Mouse (Mus musculus) stomach, embryonic 14.5 days (tissue): ENCODE data around the gene Sdr9c7. TPM values are rescaled to one million over a fixed set of nuclear protein-coding genes. Genes with fewer than 3 reads are reported as not detected.
"Not testable (repeated sequence)": the region's sequence is repeated elsewhere in the genome, so short reads cannot be mapped to it uniquely, and the experiment has no call there.

Experiments used
- ATAC-seq: fragments of 200-750 bp; cut with Nextera tagmentation; 2 replicates; pipeline ENCODE4 v1.8.0; 2017; ENCODE audit warnings: low read depth, moderate TSS enrichment; ENCODE audit not compliant: insufficient number of reproducible peaks, insufficient read depth, low FRiP score
- H3K27ac ChIP-seq: fragments of 300-500 bp; sonication (generic); 2 replicates; pipeline ENCODE4 v1.5.1; 2014; ENCODE audit warnings: mild to moderate bottlenecking, low read length, moderate library complexity, mixed read lengths
- H3K27me3 ChIP-seq: fragments of 300-500 bp; sonication (generic); 2 replicates; pipeline ENCODE4 v1.6.1; 2014; ENCODE audit warnings: low read length, control low read depth, mixed read lengths; ENCODE audit not compliant: control insufficient read depth, insufficient read depth
- H3K36me3 ChIP-seq: fragments of 300-500 bp; sonication (generic); 2 replicates; pipeline ENCODE4 v1.6.1; 2014; ENCODE audit warnings: mild to moderate bottlenecking, control low read depth, low read length, moderate library complexity, mixed read lengths; ENCODE audit not compliant: control insufficient read depth, insufficient read depth
- H3K4me1 ChIP-seq: fragments of 300-500 bp; sonication (generic); 2 replicates; pipeline ENCODE4 v1.6.1; 2014; ENCODE audit warnings: low read length, control low read depth, mixed read lengths; ENCODE audit not compliant: control insufficient read depth, insufficient read depth
- H3K4me2 ChIP-seq: fragments of 300-500 bp; sonication (generic); replicated peaks from 2 replicates; pipeline ENCODE4 v1.6.1; 2014; ENCODE audit warnings: low read depth, low read length, control low read depth
- H3K4me3 ChIP-seq: fragments of 300-500 bp; sonication (generic); 2 replicates; pipeline ENCODE4 v1.5.1; 2014; ENCODE audit warnings: low read depth, low read length, control low read depth
- H3K9ac ChIP-seq: fragments of 300-500 bp; sonication (generic); replicated peaks from 2 replicates; pipeline ENCODE4 v1.6.1; 2014; ENCODE audit warnings: low read depth, mild to moderate bottlenecking, control low read depth, low read length, moderate library complexity, mixed read lengths
- H3K9me3 ChIP-seq: fragments of 300-500 bp; sonication (generic); 2 replicates; pipeline ENCODE4 v1.6.1; 2016; ENCODE audit warnings: low read depth, low read length, control low read depth; ENCODE audit not compliant: control insufficient read depth
- WGBS: fragments of 180-500 bp; shearing (Covaris S2); extraction: QIAGEN DNeasy Blood & Tissue Kit; methylation state at CpG from one replicate; pipeline ENCODE4 v1.1.7; 2014; 5-methylcytosine and 5-hydroxymethylcytosine counted together
- polyA plus RNA-seq: library from polyadenylated mRNA; unstranded; fragments of >200 nt; fragmentation: Nextera tagmentation; extraction: Ambion mirVana; gene quantifications from 2 replicates; pipeline ENCODE4 v1.2.1, GENCODE M21; 2014

Gene Sdr9c7
- polyA plus RNA-seq, 1 experiment from 2014 or later: not detected

DNA sequence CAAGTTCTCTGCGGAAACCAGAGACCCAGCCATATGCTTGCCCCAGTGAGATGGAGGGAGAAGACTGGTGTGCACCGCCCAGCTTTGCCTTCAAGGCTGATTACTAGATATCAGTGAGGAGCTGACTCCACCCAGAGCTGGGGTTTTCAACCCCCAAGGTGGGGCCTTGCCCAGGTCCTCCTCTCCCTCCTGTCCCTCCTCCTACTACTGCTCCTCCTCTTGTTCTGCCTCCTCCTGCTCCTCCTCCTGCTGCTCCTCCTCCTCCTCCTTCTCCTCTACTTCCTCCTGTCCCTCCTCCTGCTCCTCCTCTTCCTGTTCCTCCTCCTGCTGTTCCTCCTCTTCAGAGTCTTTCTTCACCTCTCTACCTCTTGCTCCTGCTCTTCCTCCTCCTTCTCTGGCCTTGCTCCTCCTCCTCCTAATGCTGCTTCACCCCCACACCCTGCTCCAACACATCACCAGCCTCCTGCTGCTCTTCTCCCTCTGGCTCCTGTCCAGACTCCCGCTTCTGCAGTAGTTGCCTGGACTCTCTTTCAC, 19.1 kb upstream of the Sdr9c7 start:
- Histone ChIP-seq H3K9me3 (no peaks in the 10 kb centered on the region), H3K9ac (no peak overlapping the region), H3K36me3 (no peaks in the 10 kb centered on the region), H3K4me1 (peaks cover 6% of the 10 kb centered on the region; the same call in 1 of the 2 replicates), H3K4me3 (no peak overlapping the region), H3K27me3 (no peaks in the 10 kb centered on the region), H3K27ac (no peak overlapping the region), H3K4me2 (no peak overlapping the region)
- ATAC-seq: peak; percentile 34; the same call in 1 of the 2 replicates
- WGBS: 67% methylated on average over 3 of the region's 3 CpGs

DNA sequence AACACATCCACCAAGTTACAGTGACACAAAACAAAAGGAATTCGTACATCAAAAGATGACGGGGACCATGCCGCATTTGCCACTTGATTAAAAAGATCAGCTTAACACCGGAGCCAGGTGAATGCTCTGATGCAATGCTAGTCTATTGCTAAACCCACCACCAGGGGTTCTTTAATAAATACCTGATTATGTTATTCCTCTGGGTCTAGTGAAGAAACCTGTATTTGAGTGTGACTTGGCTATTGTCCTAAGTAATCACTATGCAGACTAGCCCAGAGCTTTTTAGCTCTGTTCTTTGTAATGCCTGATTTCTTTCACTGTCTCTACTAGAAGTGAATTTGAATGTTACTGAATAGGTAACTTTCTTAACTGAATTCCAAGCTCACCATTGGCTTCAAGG, 17.3 kb upstream of the Sdr9c7 start:
- Histone ChIP-seq H3K9ac (no peak overlapping the region), H3K4me1 (peaks cover 6% of the 10 kb centered on the region; the same call in 1 of the 2 replicates), H3K4me3 (no peak overlapping the region), H3K27ac (no peak overlapping the region), H3K27me3 (no peaks in the 10 kb centered on the region), H3K9me3 (no peaks in the 10 kb centered on the region), H3K36me3 (no peaks in the 10 kb centered on the region), H3K4me2 (no peak overlapping the region)
- ATAC-seq: no peak
- WGBS: 87% methylated on average over 4 of the region's 4 CpGs

DNA sequence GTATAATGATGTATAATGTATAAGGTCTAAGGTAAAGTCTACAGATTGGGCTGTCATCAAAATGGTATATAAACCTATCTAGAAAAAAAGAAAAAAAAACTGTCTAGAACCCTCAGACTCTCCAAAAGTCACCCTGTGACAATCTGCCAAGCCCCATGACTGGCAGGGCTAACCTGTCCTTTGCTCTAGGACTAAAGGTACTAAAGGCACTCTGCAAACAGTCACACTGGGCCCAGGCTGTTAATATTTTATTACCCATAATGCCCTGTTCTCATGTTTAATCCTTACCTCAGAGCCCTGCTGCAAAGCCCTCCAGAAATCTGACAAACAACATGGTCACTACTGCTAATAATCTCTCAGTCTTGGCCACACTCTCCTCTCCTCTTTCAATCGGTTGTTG, 11.8 kb upstream of the Sdr9c7 start:
- Histone ChIP-seq H3K4me1 (no peaks in the 10 kb centered on the region), H3K27me3 (no peaks in the 10 kb centered on the region), H3K4me2 (no peak overlapping the region), H3K4me3 (no peak overlapping the region), H3K9me3 (no peaks in the 10 kb centered on the region), H3K36me3 (no peaks in the 10 kb centered on the region), H3K9ac (no peak overlapping the region), H3K27ac (no peak overlapping the region)
- no peak for ATAC-seq
- WGBS: 65% methylated on average over 1 of the region's 1 CpGs

- no peaks in the 10 kb centered on the region for H3K4me1 ChIP-seq
- H3K4me2 ChIP-seq: no peak overlapping the region
- no peak overlapping the region for H3K27ac ChIP-seq
- no peaks in the 10 kb centered on the region for H3K27me3 ChIP-seq
- no peaks in the 10 kb centered on the region for H3K9me3 ChIP-seq
- H3K4me3 ChIP-seq: no peak overlapping the region
- ATAC-seq: no peak
- no peak overlapping the region for H3K9ac ChIP-seq
- H3K36me3 ChIP-seq: no peaks in the 10 kb centered on the region
- WGBS: 83% methylated on average over 4 of the region's 4 CpGs
Measured at GRCm38 (mm10) chr10:127886971-127887370, 11.3 kb upstream of the Sdr9c7 start.

GRCm38 (mm10) chr10:127888605-127889004, 9.7 kb upstream of the Sdr9c7 start, which contains the start of gene Rdh7:
TSS of gene Rdh7 (minus strand) at chr10:127888817.
- no peaks in the 10 kb centered on the region for H3K4me1 ChIP-seq
- H3K9me3 ChIP-seq: no peaks in the 10 kb centered on the region
- no peaks in the 10 kb centered on the region for H3K27me3 ChIP-seq
- H3K27ac ChIP-seq: no peak within 1 kb of the TSS
- H3K4me2 ChIP-seq: no peak within 1 kb of the TSS
- no peak within 1 kb of the TSS for H3K9ac ChIP-seq
- H3K4me3 ChIP-seq: no peak within 1 kb of the TSS
- no peaks in the 10 kb centered on the region for H3K36me3 ChIP-seq
- no peak for ATAC-seq

GRCm38 (mm10) chr10:127891481-127891880, 6.8 kb upstream of the Sdr9c7 start:
- Histone ChIP-seq H3K9ac (no peak overlapping the region), H3K36me3 (no peaks in the 10 kb centered on the region), H3K4me3 (no peak overlapping the region), H3K4me1 (peaks cover 4% of the 10 kb centered on the region; the same call in 1 of the 2 replicates), H3K27me3 (no peaks in the 10 kb centered on the region), H3K4me2 (no peak overlapping the region), H3K9me3 (no peaks in the 10 kb centered on the region), H3K27ac (no peak overlapping the region)
- WGBS: 68% methylated on average over 1 of the region's 1 CpGs
- no peak for ATAC-seq

DNA sequence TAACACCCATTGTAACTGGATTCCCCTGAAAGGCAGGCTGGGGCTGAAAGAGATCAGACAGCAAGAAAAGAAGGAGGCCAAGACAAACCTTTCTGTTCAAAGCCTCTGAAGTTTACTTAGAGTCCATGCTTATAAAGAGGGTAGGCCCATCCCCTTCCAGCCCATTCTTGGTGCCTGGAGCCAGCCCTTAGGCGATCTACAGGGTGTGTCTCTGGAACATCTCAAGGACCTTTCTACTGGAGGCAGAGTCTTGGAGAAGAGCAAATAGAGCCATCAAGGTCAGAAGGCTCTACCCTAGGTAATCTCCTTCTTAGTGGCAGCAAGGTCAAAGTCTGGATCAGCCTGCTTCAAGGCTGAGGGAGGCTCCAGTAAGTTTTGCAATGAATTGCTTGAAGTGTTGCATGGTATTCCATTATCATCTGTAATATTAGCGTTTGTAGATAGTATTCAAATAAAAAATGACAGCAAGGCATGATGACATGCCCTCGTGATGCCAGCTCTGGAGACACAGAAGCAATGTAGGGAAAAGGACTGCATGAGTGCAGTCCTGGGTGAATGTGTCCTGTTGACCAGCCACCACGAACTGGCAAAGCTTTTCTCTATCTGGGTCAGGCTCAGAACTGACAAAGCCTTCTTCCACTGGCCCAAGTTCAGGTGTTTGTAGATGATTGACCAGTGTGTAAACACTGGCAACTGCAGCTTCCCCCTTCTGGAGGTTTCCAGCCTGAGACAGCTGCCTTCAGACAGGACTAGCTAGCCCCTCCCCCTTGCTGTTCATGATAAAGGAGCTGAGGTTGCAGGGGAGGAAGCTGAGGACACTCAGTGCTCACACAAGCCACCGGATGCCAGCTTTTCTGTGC, 4.9 kb upstream of the Sdr9c7 start:
- not testable (repeated sequence) for H3K4me2 ChIP-seq, H3K27me3 ChIP-seq, H3K9me3 ChIP-seq, H3K9ac ChIP-seq, H3K27ac ChIP-seq, H3K36me3 ChIP-seq, H3K4me3 ChIP-seq, H3K4me1 ChIP-seq
- ATAC-seq: peak; percentile 92
- 49% methylated on average over 5 of the region's 5 CpGs for WGBS

DNA sequence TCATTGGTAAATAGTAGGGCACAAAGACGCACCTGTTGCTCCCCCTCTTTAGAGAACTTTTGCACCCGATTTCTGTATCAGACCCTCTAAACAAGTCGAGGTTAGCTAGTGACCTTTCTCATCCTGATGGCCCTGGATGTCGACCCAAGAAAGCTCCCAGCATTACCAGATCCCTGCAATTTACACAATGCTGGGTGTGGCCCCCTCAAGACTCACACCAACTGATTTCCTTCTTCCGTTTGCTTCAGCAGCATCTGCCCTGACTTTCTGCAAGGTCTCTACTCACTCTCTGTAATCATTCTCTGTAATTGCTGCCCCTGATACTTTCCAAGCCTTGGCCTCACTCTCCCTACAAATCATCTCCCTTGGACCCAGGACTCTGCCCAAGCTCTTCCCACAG, 1.6 kb upstream of the Sdr9c7 start:
- Histone ChIP-seq H3K36me3 (no peaks in the 10 kb centered on the region), H3K27me3 (no peaks in the 10 kb centered on the region), H3K4me1 (peaks cover 4% of the 10 kb centered on the region; the same call in 1 of the 2 replicates), H3K9ac (no peak overlapping the region), H3K27ac (no peak overlapping the region), H3K9me3 (no peaks in the 10 kb centered on the region), H3K4me3 (no peak overlapping the region), H3K4me2 (no peak overlapping the region)
- 50% methylated on average over 5 of the region's 5 CpGs for WGBS
- ATAC-seq: no peak
